18 mouse cellular contexts compared by ENCODE assay signal in genomic region chr15:96718466-96718865, GRCm38 (mm10). TPM values are rescaled to one million over a fixed set of nuclear protein-coding genes. Genes with fewer than 3 reads are reported as not detected.
DNase-seq lines count a peak whose midpoint lies in the region; ATAC-seq and TF ChIP-seq lines count a peak whose summit lies in the region.
"Had no signal": no experiment of that assay in that cellular context is flagged by ENCODE, and none has a peak within 500 bp of the region (broad histone marks: within the 10 kb centered on the region; RNA-seq: fewer than 3 reads in every experiment).

No protein-coding gene starts in this region.

- H3K4me1 ChIP-seq in liver, postnatal 0 days (ENCODE audit: insufficient read depth), result peaks cover 23% of the 10 kb centered on the region
- H3K4me1 ChIP-seq in liver, embryonic 12.5 days, result peaks cover 7% of the 10 kb centered on the region
- H3K4me1 ChIP-seq in lung, postnatal 0 days (ENCODE audit: insufficient read depth, low read depth, low read length), result no peaks in the 10 kb centered on the region
- no peaks in the 10 kb centered on the region for H3K4me1 ChIP-seq in stomach, postnatal 0 days (replicated peaks; ENCODE audit: control insufficient read depth, insufficient read depth)
- H3K4me1 ChIP-seq: hindbrain, embryonic 10.5 days; midbrain, embryonic 12.5 days had no signal

- H3K4me2 ChIP-seq in liver, postnatal 0 days (ENCODE audit: low read depth, low read length), result no peak overlapping the region
- H3K4me2 ChIP-seq in liver, embryonic 12.5 days, result no peak overlapping the region
- H3K4me2 ChIP-seq in lung, postnatal 0 days (replicated peaks; ENCODE audit: low read depth, low read length), result no peak overlapping the region
- H3K4me2 ChIP-seq in stomach, postnatal 0 days (replicated peaks; ENCODE audit: low read depth), result no peak overlapping the region
- H3K4me2 ChIP-seq: heart, embryonic 13.5 days; limb, embryonic 12.5 days; midbrain, embryonic 12.5 days had no signal

- no peak overlapping the region for H3K9ac ChIP-seq in liver, postnatal 0 days (replicated peaks)
- H3K9ac ChIP-seq in liver, embryonic 12.5 days, result no peak overlapping the region
- H3K9ac ChIP-seq in lung, postnatal 0 days (replicated peaks; ENCODE audit: low read depth), result no peak overlapping the region
- H3K9ac ChIP-seq in stomach, postnatal 0 days (ENCODE audit: low read length), result no peak overlapping the region
- H3K9ac ChIP-seq: forebrain, postnatal 0 days; heart, embryonic 13.5 days; limb, embryonic 12.5 days; midbrain, embryonic 12.5 days had no signal

- no peak overlapping the region for H3K27ac ChIP-seq in liver, postnatal 0 days (ENCODE audit: low read depth)
- no peak overlapping the region for H3K27ac ChIP-seq in liver, embryonic 12.5 days
- no peak overlapping the region for H3K27ac ChIP-seq in lung, postnatal 0 days (ENCODE audit: low read length)
- H3K27ac ChIP-seq in stomach, postnatal 0 days (replicated peaks), result no peak overlapping the region
- H3K27ac ChIP-seq: heart, embryonic 13.5 days; hindbrain, embryonic 10.5 days; layer of hippocampus, adult 2 months; left cerebral cortex, adult 2 months; limb, embryonic 12.5 days; macrophage; midbrain, embryonic 12.5 days had no signal

- H3K4me3 ChIP-seq in liver, postnatal 0 days (ENCODE audit: low read depth, low read length), result no peak overlapping the region
- H3K4me3 ChIP-seq in liver, embryonic 12.5 days, result no peak overlapping the region
- H3K4me3 ChIP-seq in lung, postnatal 0 days (ENCODE audit: low read depth, low read length), result no peak overlapping the region
- H3K4me3 ChIP-seq in stomach, postnatal 0 days (ENCODE audit: low read depth, low read length), result no peak overlapping the region
- H3K4me3 ChIP-seq: heart, embryonic 13.5 days; hindbrain, embryonic 10.5 days; layer of hippocampus, adult 2 months; left cerebral cortex, adult 2 months; limb, embryonic 12.5 days; midbrain, embryonic 12.5 days had no signal

- DNase-seq in gastrocnemius, postnatal 14 days, result peak; percentile 52
- no peak for DNase-seq in gastrocnemius, postnatal 10 days
- no peak for DNase-seq in liver, postnatal 0 days
- DNase-seq in lung, postnatal 0 days (ENCODE audit: low spot score), result peak; percentile 81
- no peak for DNase-seq in stomach, postnatal 0 days (ENCODE audit: low spot score)
- DNase-seq in retina, postnatal 1 day, result no peak
- DNase-seq: cerebellum, postnatal 10 days; forebrain, postnatal 0 days; right cerebral cortex, adult 18-20 months; spleen, adult 18-20 months had no signal

- no peaks in the 10 kb centered on the region for H3K36me3 ChIP-seq in liver, postnatal 0 days (replicated peaks; ENCODE audit: insufficient read depth, low read length)
- H3K36me3 ChIP-seq in liver, embryonic 12.5 days, result no peaks in the 10 kb centered on the region
- H3K36me3 ChIP-seq in lung, postnatal 0 days (ENCODE audit: insufficient read depth, low read length), result no peaks in the 10 kb centered on the region
- no peaks in the 10 kb centered on the region for H3K36me3 ChIP-seq in stomach, postnatal 0 days (ENCODE audit: control insufficient read depth, insufficient read depth, low read length)
- H3K36me3 ChIP-seq: heart, embryonic 13.5 days; hindbrain, embryonic 10.5 days; limb, embryonic 12.5 days; midbrain, embryonic 12.5 days had no signal

- peak; percentile 40 for ATAC-seq in liver, postnatal 0 days
- no peak for ATAC-seq in liver, embryonic 12.5 days
- peak; percentile 85 for ATAC-seq in lung, postnatal 0 days
- peak; percentile 65; the same call in 1 of the 2 replicates for ATAC-seq in stomach, postnatal 0 days (ENCODE audit: low FRiP score, low TSS enrichment)
- ATAC-seq: forebrain, postnatal 0 days had no signal

- TF ChIP-seq CTCF in liver, postnatal 0 days (IDR thresholded peaks at IDR 0.05; ENCODE audit: low read depth), result no peak
- no peak for TF ChIP-seq CTCF in lung, postnatal 0 days (IDR thresholded peaks at IDR 0.05)
- TF ChIP-seq CTCF in stomach, postnatal 0 days (IDR thresholded peaks at IDR 0.05; ENCODE audit: low read depth), result no peak

- intact Hi-C loops in gastrocnemius, postnatal 14 days (cut with DNase I; ENCODE audit: low total_unique reads), result no loop called here

- 69% methylated on average over 7 of the region's 7 CpGs for WGBS in liver, postnatal 0 days (ENCODE audit: insufficient replicate concordance)
- WGBS in liver, embryonic 12.5 days (ENCODE audit: insufficient replicate concordance), result 71% methylated on average over 7 of the region's 7 CpGs
- WGBS in lung, postnatal 0 days, result 40% methylated on average over 7 of the region's 7 CpGs
- WGBS in stomach, postnatal 0 days, result 40% methylated on average over 7 of the region's 7 CpGs

- H3K27me3 ChIP-seq in liver, postnatal 0 days (ENCODE audit: insufficient read depth, low read length), result no peaks in the 10 kb centered on the region
- no peaks in the 10 kb centered on the region for H3K27me3 ChIP-seq in liver, embryonic 12.5 days (replicated peaks)
- H3K27me3 ChIP-seq in lung, postnatal 0 days (replicated peaks; ENCODE audit: insufficient read depth, low read length), result no peaks in the 10 kb centered on the region
- H3K27me3 ChIP-seq in stomach, postnatal 0 days (ENCODE audit: control insufficient read depth, insufficient read depth, low read length), result no peaks in the 10 kb centered on the region
- H3K27me3 ChIP-seq: heart, embryonic 13.5 days; limb, embryonic 12.5 days; midbrain, embryonic 12.5 days had no signal

- 0 out of 2 replicates have a peak, but pooled peaks have one; percentile 11 for TF ChIP-seq EP300 in liver, postnatal 0 days (IDR thresholded peaks at IDR 0.05; ENCODE audit: low read depth)
- 0 out of 2 replicates have a peak, but pooled peaks have one; percentile 34 for TF ChIP-seq EP300 in lung, postnatal 0 days (IDR thresholded peaks at IDR 0.05)
- TF ChIP-seq EP300 in stomach, postnatal 0 days (optimal IDR thresholded peaks at IDR 0.05), result no peak

- H3K9me3 ChIP-seq in liver, postnatal 0 days (ENCODE audit: low read length), result no peaks in the 10 kb centered on the region
- no peaks in the 10 kb centered on the region for H3K9me3 ChIP-seq in liver, embryonic 12.5 days (replicated peaks)
- no peaks in the 10 kb centered on the region for H3K9me3 ChIP-seq in lung, postnatal 0 days (ENCODE audit: low read length)
- no peaks in the 10 kb centered on the region for H3K9me3 ChIP-seq in stomach, postnatal 0 days (ENCODE audit: control insufficient read depth, low read length)
- H3K9me3 ChIP-seq: heart, embryonic 13.5 days; hindbrain, embryonic 10.5 days; limb, embryonic 12.5 days; midbrain, embryonic 12.5 days had no signal

RNA-seq across cellular contexts. Expression of gene Slc38a2, which starts 18.9 kb away (rescaled TPM):
- total RNA-seq in gastrocnemius, postnatal 14 days (2021), result 100 to 1,000 TPM in 1 of 2 experiments, 10 to 100 TPM in 1; 73.6 to 103 TPM
- total RNA-seq in gastrocnemius, postnatal 10 days (2021), result 10 to 100 TPM; 80.2 to 88.9 TPM
- polyA plus RNA-seq in liver, postnatal 0 days (2015; fragmentation: Nextera tagmentation; extraction: Ambion mirVana), result 19.0 and 29.6 TPM in 2 replicates
- polyA plus RNA-seq in liver, embryonic 12.5 days (2016; fragmentation: Nextera tagmentation; extraction: Ambion mirVana), result 57.6 and 62.7 TPM in 2 replicates
- 66.6 and 75.3 TPM in 2 replicates for polyA plus RNA-seq in lung, postnatal 0 days (2015; fragmentation: Nextera tagmentation; extraction: Ambion mirVana)
- polyA plus RNA-seq in stomach, postnatal 0 days (2015; fragmentation: Nextera tagmentation; extraction: Ambion mirVana), result 55.3 and 63.0 TPM in 2 replicates

Comparison
In these comparisons a context has a peak if more than half of its experiments do, and no peak if none do; other contexts are left out.
1. DNase-seq: peak in gastrocnemius, postnatal 14 days (single experiment) and lung, postnatal 0 days (single experiment); none in gastrocnemius, postnatal 10 days (single experiment), liver, postnatal 0 days (single experiment), stomach, postnatal 0 days (single experiment) and retina, postnatal 1 day (single experiment).